ENCODE assay signal across 28 mouse cellular contexts in genomic region chr2:84862231-84862630, GRCm38 (mm10). TPM values are rescaled to one million over a fixed set of nuclear protein-coding genes. Genes with fewer than 3 reads are reported as not detected.
A peak's percentile ranks its signal among the peaks of the same experiment; 100 is the strongest.
DNase-seq lines count a peak whose midpoint lies in the region; ATAC-seq lines count a peak whose summit lies in the region.
"Had no signal": no experiment of that assay in that cellular context is flagged by ENCODE, and none has a peak within 500 bp of the region (broad histone marks: within the 10 kb centered on the region; RNA-seq: fewer than 3 reads in every experiment).

No protein-coding gene starts in this region.

- no peak overlapping the region for H3K4me3 ChIP-seq in hindbrain, embryonic 14.5 days (replicated peaks; ENCODE audit: low read length)
- H3K4me3 ChIP-seq in hindbrain, embryonic 13.5 days: no peak overlapping the region
- H3K4me3 ChIP-seq: heart, adult 2 months; heart, embryonic 10.5 days; heart, embryonic 13.5 days; intestine, embryonic 15.5 days had no signal

- no peak overlapping the region for H3K9ac ChIP-seq in hindbrain, embryonic 14.5 days
- H3K9ac ChIP-seq in hindbrain, embryonic 13.5 days: no peak overlapping the region
- H3K9ac ChIP-seq: forebrain, postnatal 0 days; heart, embryonic 13.5 days; intestine, embryonic 15.5 days had no signal

- no peaks in the 10 kb centered on the region for H3K9me3 ChIP-seq in hindbrain, embryonic 14.5 days (ENCODE audit: control insufficient read depth, low read length)
- H3K9me3 ChIP-seq in hindbrain, embryonic 13.5 days: no peaks in the 10 kb centered on the region
- H3K9me3 ChIP-seq: heart, embryonic 10.5 days; heart, embryonic 13.5 days; intestine, embryonic 15.5 days had no signal

- H3K36me3 ChIP-seq in hindbrain, embryonic 14.5 days (replicated peaks; ENCODE audit: control insufficient read depth, insufficient read depth): no peaks in the 10 kb centered on the region
- H3K36me3 ChIP-seq in hindbrain, embryonic 13.5 days: no peaks in the 10 kb centered on the region; the same call in 1 of the 2 replicates

- peaks cover 16% of the 10 kb centered on the region for H3K27me3 ChIP-seq in hindbrain, embryonic 14.5 days (ENCODE audit: control insufficient read depth, insufficient read depth, low read length)
- H3K27me3 ChIP-seq in hindbrain, embryonic 13.5 days: peaks cover 24% of the 10 kb centered on the region

- H3K4me2 ChIP-seq in hindbrain, embryonic 14.5 days (replicated peaks): no peak overlapping the region
- H3K4me2 ChIP-seq in hindbrain, embryonic 13.5 days: no peak overlapping the region
- H3K4me2 ChIP-seq: heart, embryonic 13.5 days; intestine, embryonic 15.5 days had no signal

- peak; percentile 53 for DNase-seq in A20 (ENCODE audit: low read depth, low spot score)
- DNase-seq in adrenal gland, adult 8-10 months: peak; percentile 56
- peak; percentile 49 for DNase-seq in adrenal gland, postnatal 25 days
- DNase-seq in hindbrain, embryonic 14.5 days (ENCODE audit: low spot score): no peak
- DNase-seq in spleen, postnatal 36 days (ENCODE audit: low spot score in 2 of 2): no peak
- DNase-seq: cerebellum, adult 11-12 months; cerebellum, adult 8-10 months; cerebellum, postnatal 10 days; cerebellum, postnatal 36 days; forebrain, postnatal 0 days; gastrocnemius, postnatal 25 days; heart, adult 2 months; heart, postnatal 14 days; heart, postnatal 4 days; kidney, adult 11 months had no signal

- WGBS in hindbrain, embryonic 14.5 days: 88% methylated on average over 3 of the region's 3 CpGs
- 89% methylated on average over 3 of the region's 3 CpGs for WGBS in hindbrain, embryonic 13.5 days

- peak; percentile 75 for ATAC-seq in granulocyte monocyte progenitor cell, adult 5-6 weeks (replicated peaks; ENCODE audit: poor library complexity, severe bottlenecking)
- no peak for ATAC-seq in hindbrain, embryonic 14.5 days (ENCODE audit: low FRiP score)
- no peak for ATAC-seq in hindbrain, embryonic 13.5 days (ENCODE audit: low FRiP score)
- ATAC-seq in erythroid progenitor cell, adult 5-6 weeks (replicated peaks; ENCODE audit: low FRiP score, poor library complexity, severe bottlenecking): no peak
- ATAC-seq: activated CD4-positive, CD25-positive, alpha-beta regulatory T cell, adult 4 months; forebrain, embryonic 14.5 days; forebrain, postnatal 0 days; hindbrain, embryonic 16.5 days; intestine, embryonic 15.5 days had no signal

- H3K27ac ChIP-seq in hindbrain, embryonic 14.5 days: no peak overlapping the region
- no peak overlapping the region for H3K27ac ChIP-seq in hindbrain, embryonic 13.5 days
- H3K27ac ChIP-seq: heart, adult 2 months; heart, embryonic 10.5 days; heart, embryonic 13.5 days; intestine, embryonic 15.5 days had no signal

- peaks cover 9% of the 10 kb centered on the region for H3K4me1 ChIP-seq in hindbrain, embryonic 14.5 days (replicated peaks; ENCODE audit: control insufficient read depth, insufficient read depth, low read length)
- peaks cover 11% of the 10 kb centered on the region for H3K4me1 ChIP-seq in hindbrain, embryonic 13.5 days (replicated peaks)

RNA-seq across cellular contexts. Expression of gene Slc43a1, which starts 23.6 kb away (rescaled TPM):
- total RNA-seq in adrenal gland, adult 8-10 months (2022): 1 to 10 TPM; 3.0 to 7.5 (median 5.5) TPM
- total RNA-seq in adrenal gland, postnatal 25 days (2021): 2.4 and 4.3 TPM in 2 replicates
- total RNA-seq in granulocyte monocyte progenitor cell, adult 5-6 weeks (2014; fragmentation: Nextera tagmentation): 14.6 and 23.4 TPM in 2 replicates
- total RNA-seq in granulocyte monocyte progenitor cell, adult 5-6 weeks (2017): 11.5 and 11.8 TPM in 2 replicates
- 1.5 and 1.6 TPM in 2 replicates for polyA plus RNA-seq in hindbrain, embryonic 14.5 days (2014; fragmentation: Nextera tagmentation; extraction: Ambion mirVana)
- 2.5 and 3.3 TPM in 2 replicates for polyA plus RNA-seq in hindbrain, embryonic 13.5 days (2015; fragmentation: Nextera tagmentation; extraction: Ambion mirVana)
- 716 and 794 TPM in 2 replicates for total RNA-seq in erythroid progenitor cell, adult 5-6 weeks (2015; ENCODE audit: low replicate concordance)
- total RNA-seq in erythroid progenitor cell, adult 5-6 weeks (2017; ENCODE audit: low replicate concordance): 395 and 487 TPM in 2 replicates

RNA-seq across cellular contexts. Expression of gene Rtn4rl2, which starts 24.3 kb away (rescaled TPM):
- 1 to 10 TPM; 1.2 to 1.8 (median 1.6) TPM for total RNA-seq in adrenal gland, adult 8-10 months (2022)
- 1.2 TPM in 2 replicates for total RNA-seq in adrenal gland, postnatal 25 days (2021)
- not detected in 2 replicates for total RNA-seq in granulocyte monocyte progenitor cell, adult 5-6 weeks (2014; fragmentation: Nextera tagmentation)
- total RNA-seq in granulocyte monocyte progenitor cell, adult 5-6 weeks (2017): not detected in 2 replicates
- 3.8 and 4.5 TPM in 2 replicates for polyA plus RNA-seq in hindbrain, embryonic 14.5 days (2014; fragmentation: Nextera tagmentation; extraction: Ambion mirVana)
- polyA plus RNA-seq in hindbrain, embryonic 13.5 days (2015; fragmentation: Nextera tagmentation; extraction: Ambion mirVana): 2.0 and 3.1 TPM in 2 replicates
- not detected in 2 replicates for total RNA-seq in erythroid progenitor cell, adult 5-6 weeks (2015; ENCODE audit: low replicate concordance)
- total RNA-seq in erythroid progenitor cell, adult 5-6 weeks (2017; ENCODE audit: low replicate concordance): not detected in 2 replicates
- polyA plus RNA-seq: activated CD4-positive, CD25-positive, alpha-beta regulatory T cell, adult 4 months had no signal

RNA-seq across cellular contexts. Expression of gene Timm10, which starts 35.4 kb away (rescaled TPM):
- 10 to 100 TPM; 28.2 to 43.5 (median 39.5) TPM for total RNA-seq in adrenal gland, adult 8-10 months (2022)
- total RNA-seq in adrenal gland, postnatal 25 days (2021): 40.4 and 43.8 TPM in 2 replicates
- total RNA-seq in granulocyte monocyte progenitor cell, adult 5-6 weeks (2014; fragmentation: Nextera tagmentation): 52.3 and 76.6 TPM in 2 replicates
- 32.2 and 34.6 TPM in 2 replicates for total RNA-seq in granulocyte monocyte progenitor cell, adult 5-6 weeks (2017)
- 75.8 and 83.3 TPM in 2 replicates for polyA plus RNA-seq in hindbrain, embryonic 14.5 days (2014; fragmentation: Nextera tagmentation; extraction: Ambion mirVana)
- 59.2 and 61.9 TPM in 2 replicates for polyA plus RNA-seq in hindbrain, embryonic 13.5 days (2015; fragmentation: Nextera tagmentation; extraction: Ambion mirVana)
- total RNA-seq in erythroid progenitor cell, adult 5-6 weeks (2015; ENCODE audit: low replicate concordance): 16.8 and 17.3 TPM in 2 replicates
- 6.5 TPM in 1 of 2 replicates, not detected in the other for total RNA-seq in erythroid progenitor cell, adult 5-6 weeks (2017; ENCODE audit: low replicate concordance)

RNA-seq across cellular contexts. Expression of gene Smtnl1, which starts 39.8 kb away (rescaled TPM):
- total RNA-seq in adrenal gland, adult 8-10 months (2022): not detected
- total RNA-seq in adrenal gland, postnatal 25 days (2021): not detected in 2 replicates
- total RNA-seq in granulocyte monocyte progenitor cell, adult 5-6 weeks (2014; fragmentation: Nextera tagmentation): not detected in 2 replicates
- not detected in 2 replicates for total RNA-seq in granulocyte monocyte progenitor cell, adult 5-6 weeks (2017)
- not detected in 2 replicates for polyA plus RNA-seq in hindbrain, embryonic 14.5 days (2014; fragmentation: Nextera tagmentation; extraction: Ambion mirVana)
- polyA plus RNA-seq in hindbrain, embryonic 13.5 days (2015; fragmentation: Nextera tagmentation; extraction: Ambion mirVana): not detected in 2 replicates
- total RNA-seq in erythroid progenitor cell, adult 5-6 weeks (2015; ENCODE audit: low replicate concordance): not detected in 2 replicates
- total RNA-seq in erythroid progenitor cell, adult 5-6 weeks (2017; ENCODE audit: low replicate concordance): not detected in 2 replicates
- total RNA-seq: heart, adult 2 months had no signal
- polyA plus RNA-seq: activated CD4-positive, CD25-positive, alpha-beta regulatory T cell, adult 4 months; brain, embryonic 14.5 days; forebrain, embryonic 11.5 days; forebrain, embryonic 14.5 days; gonadal fat pad, adult 2 months; heart, adult 2 months; hindbrain, embryonic 11.5 days; hindbrain, embryonic 16.5 days had no signal

Comparison
In these comparisons a context has a peak if more than half of its experiments do, and no peak if none do; other contexts are left out.
1. DNase-seq: peak in A20 (single experiment), adrenal gland, adult 8-10 months (single experiment) and adrenal gland, postnatal 25 days (single experiment); none in hindbrain, embryonic 14.5 days (single experiment) and spleen, postnatal 36 days (0 of 2).
2. RNA of gene Slc43a1, which starts 23.6 kb away (total RNA-seq): 395 to 794 TPM in erythroid progenitor cell, adult 5-6 weeks; 11.5 to 23.4 TPM in granulocyte monocyte progenitor cell, adult 5-6 weeks, 3.0 to 7.5 TPM in adrenal gland, adult 8-10 months and 2.4 to 4.3 TPM in adrenal gland, postnatal 25 days; every median in the first group is over 10 times any median in the second.